Mouse (Mus musculus) stomach, postnatal 0 days (tissue): ENCODE data around the gene Nhlrc2. TPM values are rescaled to one million over a fixed set of nuclear protein-coding genes. Genes with fewer than 3 reads are reported as not detected.

Experiments used
- ATAC-seq: fragments of 200-750 bp; cut with Nextera tagmentation; 2 replicates; pipeline ENCODE4 v1.8.0; 2017; ENCODE audit not compliant: low FRiP score, low TSS enrichment
- DNase-seq: peaks from one replicate; pipeline ENCODE4 v3.0.0-alpha.2; 2016; ENCODE audit warnings: low spot score
- H3K27ac ChIP-seq: fragments of 300-500 bp; sonication (generic); replicated peaks from 2 replicates; pipeline ENCODE4 v1.5.1; 2014; ENCODE audit warnings: mild to moderate bottlenecking, control low read depth
- H3K27me3 ChIP-seq: fragments of 300-500 bp; sonication (generic); 2 replicates; pipeline ENCODE4 v1.6.1; 2014; ENCODE audit warnings: low read length; ENCODE audit not compliant: control insufficient read depth, insufficient read depth
- H3K36me3 ChIP-seq: fragments of 300-500 bp; sonication (generic); 2 replicates; pipeline ENCODE4 v1.6.1; 2014; ENCODE audit warnings: low read length, mixed read lengths; ENCODE audit not compliant: control insufficient read depth, insufficient read depth
- H3K4me1 ChIP-seq: fragments of 300-500 bp; sonication (generic); replicated peaks from 2 replicates; pipeline ENCODE4 v1.6.1; 2014; ENCODE audit warnings: antibody characterized with exemption; ENCODE audit not compliant: control insufficient read depth, insufficient read depth
- H3K4me2 ChIP-seq: fragments of 300-500 bp; sonication (generic); replicated peaks from 2 replicates; pipeline ENCODE4 v1.6.1; 2014; ENCODE audit warnings: low read depth, mild to moderate bottlenecking, control low read depth, moderate library complexity
- H3K4me3 ChIP-seq: fragments of 300-500 bp; sonication (generic); 2 replicates; pipeline ENCODE4 v1.5.1; 2014; ENCODE audit warnings: low read depth, low read length, control low read depth
- H3K9ac ChIP-seq: fragments of 300-500 bp; sonication (generic); 2 replicates; pipeline ENCODE4 v1.6.1; 2014; ENCODE audit warnings: mild to moderate bottlenecking, low read length, control low read depth, mixed read lengths
- H3K9me3 ChIP-seq: fragments of 300-500 bp; sonication (generic); 2 replicates; pipeline ENCODE4 v1.6.1; 2016; ENCODE audit warnings: low read length; ENCODE audit not compliant: control insufficient read depth
- CTCF ChIP-seq: IDR thresholded peaks from 2 replicates; pipeline ENCODE4 v1.5.1; 2016; ENCODE audit warnings: antibody characterized with exemption, low read depth, mild to moderate bottlenecking, moderate library complexity
- EP300 ChIP-seq: optimal IDR thresholded peaks from 2 replicates; pipeline ENCODE3; 2016; ENCODE audit warnings: antibody characterized with exemption
- WGBS: fragments of 180-500 bp; shearing (Covaris S2); extraction: QIAGEN DNeasy Blood & Tissue Kit; methylation state at CpG from one replicate; pipeline ENCODE4 v1.1.7; 2014; 5-methylcytosine and 5-hydroxymethylcytosine counted together
- polyA plus RNA-seq: library from polyadenylated mRNA; unstranded; fragments of >200 nt; fragmentation: Nextera tagmentation; extraction: Ambion mirVana; gene quantifications from 2 replicates; pipeline ENCODE4 v1.2.1, GENCODE M21; 2015

Nhlrc2 gene
- polyA plus RNA-seq, 1 experiment from 2014 or later, result 8.2 TPM

GRCm38 (mm10) chr19:56618845-56619244, 70.8 kb downstream of the Nhlrc2 start:
- H3K4me3 ChIP-seq, result no peak overlapping the region
- 43% methylated on average over 9 of the region's 9 CpGs for WGBS
- no peaks in the 10 kb centered on the region for H3K9me3 ChIP-seq
- ATAC-seq (no peak), DNase-seq (no peak)
- no peak overlapping the region for H3K4me2 ChIP-seq
- no peak overlapping the region for H3K9ac ChIP-seq
- no peaks in the 10 kb centered on the region for H3K36me3 ChIP-seq
- H3K4me1 ChIP-seq, result no peaks in the 10 kb centered on the region
- H3K27ac ChIP-seq, result no peak overlapping the region
- H3K27me3 ChIP-seq, result no peaks in the 10 kb centered on the region
- no peak for TF ChIP-seq EP300
- TF ChIP-seq CTCF, result peak; percentile 32

GRCm38 (mm10) chr19:56619546-56619945, 71.5 kb downstream of the Nhlrc2 start:
- Histone ChIP-seq H3K27ac (no peak overlapping the region), H3K4me3 (no peak overlapping the region), H3K4me1 (no peaks in the 10 kb centered on the region), H3K9me3 (no peaks in the 10 kb centered on the region), H3K36me3 (no peaks in the 10 kb centered on the region), H3K27me3 (no peaks in the 10 kb centered on the region), H3K9ac (no peak overlapping the region), H3K4me2 (no peak overlapping the region)
- DNase-seq (no peak), ATAC-seq (no peak)
- TF ChIP-seq CTCF, result no peak
- TF ChIP-seq EP300, result no peak
- 52% methylated on average over 4 of the region's 4 CpGs for WGBS

GRCm38 (mm10) chr19:56621876-56622275, 73.8 kb downstream of the Nhlrc2 start:
- no peak for ATAC-seq
- WGBS, result 86% methylated on average over 7 of the region's 7 CpGs
- Histone ChIP-seq H3K4me2 (no peak overlapping the region), H3K4me1 (no peaks in the 10 kb centered on the region), H3K4me3 (no peak overlapping the region), H3K36me3 (no peaks in the 10 kb centered on the region), H3K27me3 (no peaks in the 10 kb centered on the region), H3K9ac (no peak overlapping the region), H3K9me3 (no peaks in the 10 kb centered on the region), H3K27ac (no peak overlapping the region)
- TF ChIP-seq EP300 (no peak), CTCF (no peak)
- DNase-seq, result no peak

- no peak for TF ChIP-seq EP300
- no peak for TF ChIP-seq CTCF
- DNase-seq (no peak), ATAC-seq (no peak)
- no peaks in the 10 kb centered on the region for H3K4me1 ChIP-seq
- 77% methylated on average over 10 of the region's 10 CpGs for WGBS
- H3K9me3 ChIP-seq, result no peaks in the 10 kb centered on the region
- no peak overlapping the region for H3K27ac ChIP-seq
- no peak overlapping the region for H3K4me3 ChIP-seq
- no peaks in the 10 kb centered on the region for H3K27me3 ChIP-seq
- H3K9ac ChIP-seq, result no peak overlapping the region
- H3K4me2 ChIP-seq, result no peak overlapping the region
- no peaks in the 10 kb centered on the region for H3K36me3 ChIP-seq
Measured at GRCm38 (mm10) chr19:56627881-56628472, 79.9 kb downstream of the Nhlrc2 start.

- no peak for ATAC-seq
Measured at GRCm38 (mm10) chr19:56629647-56630046, 81.6 kb downstream of the Nhlrc2 start.

GRCm38 (mm10) chr19:56631017-56631416, 83.0 kb downstream of the Nhlrc2 start:
- TF ChIP-seq CTCF, result no peak
- no peak for TF ChIP-seq EP300
- Histone ChIP-seq H3K4me1 (no peaks in the 10 kb centered on the region), H3K9me3 (no peaks in the 10 kb centered on the region), H3K9ac (no peak overlapping the region), H3K27ac (no peak overlapping the region), H3K27me3 (no peaks in the 10 kb centered on the region), H3K4me2 (no peak overlapping the region), H3K36me3 (no peaks in the 10 kb centered on the region), H3K4me3 (no peak overlapping the region)
- DNase-seq, result no peak
- 56% methylated on average over 4 of the region's 4 CpGs for WGBS
- no peak for ATAC-seq

More at GRCm38 (mm10) chr19:56629647-56630046, 81.6 kb downstream of the Nhlrc2 start:
- Histone ChIP-seq H3K9me3 (no peaks in the 10 kb centered on the region), H3K4me1 (no peaks in the 10 kb centered on the region), H3K27me3 (no peaks in the 10 kb centered on the region), H3K4me2 (no peak overlapping the region), H3K9ac (no peak overlapping the region), H3K27ac (no peak overlapping the region), H3K36me3 (no peaks in the 10 kb centered on the region), H3K4me3 (no peak overlapping the region)
- DNase-seq, result no peak
- no peak for TF ChIP-seq CTCF
- no peak for TF ChIP-seq EP300
- 87% methylated on average over 6 of the region's 6 CpGs for whole genome bisulfite sequencing
